Mouse (Mus musculus) testis, postnatal 14 days (tissue): ENCODE results near the gene Efhb.

ENCODE experiments used
- DNase-seq: peaks from one replicate; pipeline ENCODE4 v3.0.0; 2021; ENCODE audit warnings: low spot score

Gene Efhb

GRCm38 (mm10) chr17:53462603-53463495, at the start of gene Efhb:
Gene Efhb (minus strand): TSS chr17:53463321.
- DNase-seq: peak; percentile 85

- DNase-seq: no peak
These were observed 49.3 kb upstream of the Efhb start for GRCm38 (mm10) chr17:53512311-53512951.

DNA sequence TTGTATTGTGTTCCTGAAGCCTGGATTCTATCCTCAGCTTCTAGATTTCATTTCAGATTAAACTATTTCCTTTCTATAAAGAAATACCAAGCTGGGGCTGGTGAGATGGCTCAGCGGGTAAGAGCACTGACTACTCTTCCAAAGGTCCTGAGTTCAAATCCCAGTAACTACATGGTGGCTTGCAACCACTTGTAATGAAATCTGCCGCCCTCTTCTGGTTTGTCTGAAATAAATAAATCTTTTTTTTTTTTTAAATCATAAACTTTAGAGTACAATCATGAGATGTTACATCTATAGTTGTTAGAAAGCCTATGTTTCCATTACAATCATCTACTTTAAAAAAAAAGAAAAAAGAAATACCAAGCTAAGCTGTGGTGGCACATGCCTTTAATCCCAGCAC, 39.8 kb upstream of the Efhb start:
- no peak for DNase-seq

DNA sequence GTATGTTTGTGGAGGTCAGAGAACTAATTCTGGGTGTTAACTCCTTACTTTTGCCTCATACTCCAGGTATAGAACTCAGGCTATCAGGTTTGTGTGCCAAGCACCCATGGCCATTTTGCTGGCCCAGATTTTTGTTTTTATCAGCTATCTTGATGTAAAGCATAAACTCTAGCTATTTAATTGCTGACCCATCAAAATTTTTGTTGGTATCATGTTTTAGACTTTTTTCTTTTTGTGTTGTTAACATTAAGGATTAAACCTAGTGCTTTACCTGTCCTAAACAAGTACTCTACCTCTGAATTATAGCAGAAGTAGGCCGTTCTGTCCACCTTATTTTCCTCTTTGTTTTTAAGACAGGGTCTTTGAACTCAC, 25.9 kb upstream of the Efhb start:
- no peak for DNase-seq

GRCm38 (mm10) chr17:53488291-53489006, 25.3 kb upstream of the Efhb start:
- DNase-seq: no peak

- DNase-seq: no peak
These were observed 17.3 kb upstream of the Efhb start for GRCm38 (mm10) chr17:53480433-53480832.

GRCm38 (mm10) chr17:53479604-53480041, 16.5 kb upstream of the Efhb start:
- DNase-seq: peak; percentile 75

DNA sequence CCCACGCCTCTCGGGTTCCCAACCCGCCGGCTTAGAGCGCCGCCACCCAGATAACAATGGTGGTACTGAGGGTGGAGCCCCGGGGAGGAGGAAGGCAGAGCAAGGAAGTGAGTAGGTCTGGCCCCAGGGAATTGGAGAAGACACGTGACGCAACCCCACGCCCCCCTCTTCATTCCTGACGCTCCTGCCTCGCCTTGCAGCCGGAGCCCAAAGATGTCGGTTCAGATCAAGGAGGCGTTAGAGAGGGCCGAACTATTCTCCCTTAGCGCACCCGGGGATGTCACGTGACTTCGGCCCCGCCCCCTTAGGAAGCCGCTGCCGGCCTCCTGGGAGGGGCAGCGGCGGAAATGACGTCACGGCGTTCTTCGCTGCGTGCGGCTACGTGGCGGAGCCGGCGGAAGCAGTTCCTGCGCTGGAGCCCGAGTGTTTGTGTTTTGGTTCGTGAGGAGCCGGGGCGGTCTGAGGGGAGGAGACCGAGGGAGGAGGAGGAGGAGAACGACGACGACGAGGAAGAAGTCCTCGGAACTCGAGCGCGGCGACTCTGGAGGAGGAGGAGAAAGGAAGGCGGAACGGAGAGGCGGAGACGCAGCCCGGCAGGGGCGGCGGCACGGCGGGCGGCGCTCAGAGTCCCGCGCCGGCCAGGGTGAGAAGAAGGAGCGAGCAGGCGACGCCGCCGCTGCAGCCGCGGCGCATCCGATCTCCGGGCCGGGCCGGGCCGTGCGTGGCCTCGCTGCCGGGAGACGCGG, 15.9 kb upstream of the Efhb start, which contains the start of gene Rab5a:
Gene Rab5a, plus strand, starts transcription at position 377 of the 746 bp plus-strand sequence.
- DNase-seq: peak; percentile 99

DNA sequence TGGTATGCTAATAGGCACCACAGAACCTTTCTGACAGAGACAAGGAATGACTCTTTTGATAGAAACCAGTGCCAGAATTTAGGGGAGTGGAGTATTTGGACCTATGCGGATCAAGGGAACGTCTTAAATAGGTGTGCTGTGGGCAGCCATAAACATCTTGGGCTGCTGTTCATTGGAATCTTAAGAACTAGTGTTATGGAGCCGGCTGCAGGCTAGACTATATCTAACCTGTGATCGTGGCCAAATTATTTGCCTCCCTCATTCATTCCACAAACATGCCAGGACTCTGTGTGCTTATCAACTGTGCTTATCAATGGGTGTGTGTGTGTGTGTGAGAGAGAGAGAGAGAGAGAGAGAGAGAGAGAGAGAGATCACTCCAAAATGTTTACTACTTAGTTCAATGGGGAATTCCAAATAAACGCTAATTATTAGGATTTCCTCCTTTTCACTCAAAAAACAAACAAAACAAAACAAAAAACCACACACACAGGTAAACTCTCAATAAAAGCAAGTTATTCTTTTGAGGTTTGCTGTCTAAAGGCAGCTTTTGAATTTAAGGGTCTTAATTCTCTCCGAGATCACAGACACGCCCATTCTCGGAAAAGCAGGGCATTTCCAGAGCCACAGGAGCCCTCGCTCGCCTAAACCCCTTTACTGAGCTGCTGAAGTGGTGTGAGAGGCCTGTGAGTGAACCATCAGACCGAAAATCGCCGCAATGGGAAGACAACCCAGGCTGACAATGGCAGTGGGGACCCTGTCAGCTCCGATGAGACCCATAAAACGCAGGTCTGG, 15.1 kb upstream of the Efhb start:
- DNase-seq: no peak

DNA sequence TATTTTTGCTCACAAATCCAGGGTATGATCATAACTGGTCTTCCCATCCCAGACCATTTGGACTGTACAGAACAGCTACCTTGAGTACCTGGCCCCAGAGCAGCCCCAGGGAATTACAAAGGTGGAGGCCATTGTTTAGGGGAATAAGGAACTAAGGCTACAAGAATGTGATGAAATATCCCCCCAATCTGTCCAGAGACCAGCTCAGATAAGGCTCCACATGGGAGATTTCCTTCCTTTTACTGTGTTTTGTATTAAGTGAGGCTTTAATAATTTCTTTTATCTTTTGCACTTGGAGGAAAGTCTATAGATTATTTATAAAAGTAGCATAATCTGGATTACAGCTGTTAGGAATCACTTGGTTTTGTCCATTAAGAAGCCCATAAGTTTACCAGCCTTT, 5.6 kb upstream of the Efhb start:
- no peak for DNase-seq

DNA sequence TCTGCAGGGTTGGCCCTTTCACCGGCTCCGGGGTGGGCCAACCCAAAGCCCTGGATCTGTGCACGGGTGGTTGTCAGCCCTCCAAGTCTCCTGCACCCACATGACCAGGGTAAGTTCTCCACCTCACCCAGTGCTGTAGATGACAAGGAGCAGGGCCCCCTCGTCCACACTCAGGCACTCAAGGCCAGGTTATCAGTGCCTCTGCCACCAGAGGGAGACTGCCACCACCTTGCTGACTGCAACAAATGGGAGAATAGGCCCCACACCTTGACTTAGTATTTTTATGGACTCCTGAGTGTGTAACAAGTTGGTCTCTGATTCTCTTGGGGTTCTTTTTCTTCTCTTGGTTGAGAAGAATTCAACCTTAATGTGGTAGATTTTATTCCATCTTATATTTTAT, 2.4 kb upstream of the Efhb start:
- DNase-seq: no peak

GRCm38 (mm10) chr17:53463496-53463840, 347 bp upstream of the Efhb start:
- no peak for DNase-seq

DNA sequence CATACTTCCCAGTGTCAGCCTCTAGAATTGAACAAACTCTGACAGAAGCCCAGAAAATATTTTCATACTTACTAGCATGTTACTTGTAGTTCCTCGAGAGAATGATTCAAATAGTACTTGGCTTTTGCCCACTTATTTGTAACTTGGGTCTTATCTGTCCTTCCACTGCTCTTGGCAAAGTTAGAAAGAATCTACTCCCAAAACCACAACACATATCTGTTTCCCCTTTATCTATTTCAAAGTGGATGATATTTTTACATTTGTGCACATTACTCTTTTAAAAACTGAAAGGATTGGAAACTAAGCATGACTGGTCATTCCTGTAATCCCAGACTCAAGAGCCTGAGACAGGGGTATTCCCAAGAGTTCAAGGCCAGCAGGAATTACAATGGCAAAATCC, 6.4 kb downstream of the Efhb start:
- no peak for DNase-seq

GRCm38 (mm10) chr17:53456152-53456551, 7.0 kb downstream of the Efhb start:
- DNase-seq: no peak

DNA sequence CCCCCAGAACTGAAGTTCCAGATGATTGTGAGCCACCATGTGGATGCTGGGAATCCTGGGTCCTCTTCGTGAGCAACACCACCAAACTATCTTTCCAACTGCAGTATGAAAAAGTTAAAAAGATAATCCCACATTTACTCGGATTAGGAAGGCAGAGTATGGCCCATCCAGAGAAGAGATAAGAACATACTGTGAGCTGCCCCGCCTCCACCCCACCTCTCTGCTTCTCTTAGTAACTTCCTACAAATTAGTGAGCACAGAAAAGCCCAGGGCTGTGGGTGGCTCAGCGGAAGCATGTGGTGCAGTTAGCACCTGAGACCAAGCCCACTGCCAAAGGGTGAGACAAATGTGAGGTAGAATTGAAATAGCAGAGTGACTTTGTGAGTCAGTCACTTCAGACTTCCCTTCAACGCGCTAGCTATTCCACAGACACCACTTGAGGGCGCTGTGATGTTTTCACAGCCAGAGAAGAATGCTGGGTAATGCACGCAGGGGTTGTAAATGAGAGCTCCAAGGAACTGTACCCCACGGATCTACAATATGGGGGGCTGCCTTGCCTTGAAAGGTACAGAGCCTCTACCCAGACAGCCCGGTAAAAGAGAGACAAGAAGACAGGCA, 60.3 kb downstream of the Efhb start:
- DNase-seq: peak; percentile 21

DNA sequence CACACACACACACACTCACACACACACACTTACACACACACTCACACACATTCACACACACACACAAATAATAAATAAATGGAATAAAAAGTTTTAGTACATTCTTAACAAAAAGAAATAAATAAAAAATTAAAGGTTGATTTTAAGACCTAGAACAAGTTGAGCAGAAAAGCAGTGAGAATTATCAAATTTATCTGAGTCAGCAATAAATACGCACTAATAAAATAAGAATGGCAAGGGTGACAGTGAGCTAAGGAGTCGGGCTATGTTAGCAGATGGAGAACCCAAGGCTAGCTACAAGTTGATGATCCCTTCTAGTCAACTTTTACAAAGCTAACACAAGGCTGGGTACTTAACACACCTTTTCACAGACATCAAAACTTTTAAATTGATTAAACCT, 69.9 kb downstream of the Efhb start:
- no peak for DNase-seq

DNA sequence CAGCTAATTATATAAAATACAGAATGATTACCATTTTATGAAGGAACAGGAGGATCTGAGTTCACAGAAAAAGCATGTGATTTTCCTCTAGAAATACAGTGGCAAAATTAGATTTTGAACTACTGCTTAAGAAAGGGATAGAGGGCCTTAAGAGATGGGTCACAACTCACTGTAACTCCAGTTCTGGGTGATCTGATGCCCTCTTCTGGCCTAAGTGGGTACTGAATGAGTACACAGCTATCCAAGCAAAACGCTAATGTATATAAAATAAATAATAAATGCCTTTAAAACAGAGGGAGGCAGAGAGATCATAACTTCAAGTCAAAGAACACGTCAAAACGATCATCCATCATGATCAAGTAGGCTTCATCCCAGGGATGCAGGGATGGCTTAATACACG, 73.6 kb downstream of the Efhb start:
- no peak for DNase-seq

DNA sequence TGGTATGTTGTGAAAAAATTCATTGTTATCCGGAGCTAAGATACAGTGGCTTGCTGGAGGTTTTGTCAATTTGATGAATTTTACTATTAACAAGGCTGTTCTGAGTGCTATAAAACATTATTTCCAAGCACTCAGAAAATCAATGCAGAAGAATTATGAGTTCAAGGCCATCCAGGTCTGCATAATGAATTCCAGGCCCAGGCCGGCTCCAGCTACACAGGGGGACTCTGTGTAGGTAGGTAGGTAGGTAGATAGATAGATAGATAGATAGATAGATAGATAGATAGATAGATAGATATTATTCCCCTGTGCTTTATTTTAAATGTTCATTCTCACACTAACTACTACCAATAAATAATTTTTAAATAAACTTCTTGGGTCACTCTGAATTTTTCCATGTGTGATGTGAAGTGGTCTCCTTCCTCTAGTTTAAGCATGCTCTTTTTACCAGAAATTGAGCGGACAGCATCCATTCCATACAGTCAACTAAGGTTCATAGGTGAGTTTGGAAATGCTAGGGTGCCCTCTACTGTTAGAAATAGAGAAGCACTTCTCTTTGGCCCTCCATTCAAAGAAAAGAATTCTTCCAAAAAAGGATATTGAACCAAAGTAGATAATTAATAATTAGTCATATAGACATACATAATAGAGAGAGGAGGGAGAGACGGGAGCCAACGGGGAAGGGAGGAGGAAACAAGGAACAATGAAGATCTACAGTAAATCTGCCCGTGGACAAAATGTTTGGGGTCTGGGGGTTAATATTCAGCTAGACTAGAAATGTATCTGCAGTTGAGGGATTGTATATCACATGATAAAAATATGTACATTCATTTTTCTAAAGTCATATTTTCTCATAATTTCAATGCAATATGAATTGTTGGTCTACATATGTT, 75.3 kb downstream of the Efhb start:
- DNase-seq: no peak

- no peak for DNase-seq
These were observed 76.3 kb downstream of the Efhb start for GRCm38 (mm10) chr17:53386863-53387262.

GRCm38 (mm10) chr17:53364111-53364510, 99.0 kb downstream of the Efhb start:
- DNase-seq: no peak
